Mouse (Mus musculus) cerebellum, adult 11-12 months (tissue): ENCODE measurements at regions not wholly inside any gene's neighbourhood (a gene's known extent, or its start where the extent isn't known, plus 50 kb on each side); places are given as distances from the start of the nearest gene placed in this dataset.

Experiments
- DNase-seq: peaks from one replicate; pipeline ENCODE4 v3.0.0; 2022

GRCm38 (mm10) chr8:104051540-104051882 is 49.9 kb upstream of the Cdh5 start:
- no peak for DNase-seq
